Mouse (Mus musculus) myocyte (in vitro differentiated cells): ENCODE data around the gene Foxp4. TPM values are rescaled to one million over a fixed set of nuclear protein-coding genes. Genes with fewer than 3 reads are reported as not detected.

Experiments
- H3K27me3 ChIP-seq: one replicate; pipeline ENCODE4 v1.6.1; 2011; ENCODE audit not compliant: control insufficient read depth, insufficient read depth, insufficient read length
- H3K36me3 ChIP-seq: one replicate; pipeline ENCODE4 v1.6.1; 2011; ENCODE audit not compliant: control insufficient read depth, insufficient read depth
- H3K4me2 ChIP-seq: one replicate; pipeline ENCODE4 v1.6.1; 2011; ENCODE audit warnings: low read depth, control low read depth
- H3K4me3 ChIP-seq: one replicate; pipeline ENCODE4 v1.5.1; 2011; ENCODE audit warnings: mild to moderate bottlenecking, control low read depth, moderate library complexity
- H3K79me2 ChIP-seq: one replicate; pipeline ENCODE4 v1.6.1; 2011; ENCODE audit not compliant: control insufficient read depth, insufficient read depth
- H3ac ChIP-seq: one replicate; pipeline ENCODE4 v1.6.1; 2011; ENCODE audit not compliant: control insufficient read depth, insufficient read length
- CEBPB ChIP-seq: IDR thresholded peaks from 2 replicates; pipeline ENCODE4 v1.6.1; 2011; ENCODE audit warnings: mild to moderate bottlenecking, moderate library complexity; ENCODE audit not compliant: poor library complexity, insufficient read depth, severe bottlenecking
- E2F4 ChIP-seq: IDR thresholded peaks from one replicate; pipeline ENCODE4 v1.6.1; 2011; ENCODE audit warnings: mild to moderate bottlenecking, control low read depth, moderate library complexity; ENCODE audit not compliant: insufficient read depth
- MAX ChIP-seq: IDR thresholded peaks from one replicate; pipeline ENCODE4 v1.6.1; 2011; ENCODE audit warnings: low read depth, mild to moderate bottlenecking, control low read depth
- MYOD1 ChIP-seq, 3 experiments: IDR thresholded peaks; one replicate each; pipeline ENCODE4 v1.6.1; 2011; ENCODE audit warnings: control low read depth in 2 of 3, low read depth in 2 of 3, mild to moderate bottlenecking in 2 of 3, moderate library complexity in 1 of 3; ENCODE audit not compliant: insufficient read length in 2 of 3, control insufficient read depth in 1 of 3
- MYOG ChIP-seq, 3 experiments: IDR thresholded peaks; one replicate each; pipeline ENCODE4 v1.6.1; 2011; ENCODE audit warnings: control low read depth in 2 of 3, low read depth in 2 of 3, mild to moderate bottlenecking in 2 of 3; ENCODE audit not compliant: insufficient read length in 2 of 3, control insufficient read depth in 1 of 3, insufficient read depth in 1 of 3
- POLR2A ChIP-seq: IDR thresholded peaks from one replicate; pipeline ENCODE4 v1.6.1; 2011; ENCODE audit warnings: low read depth, mild to moderate bottlenecking, control low read depth, moderate library complexity; ENCODE audit not compliant: insufficient read length
- POLR2AphosphoS2 ChIP-seq: IDR thresholded peaks from one replicate; pipeline ENCODE4 v1.6.1; 2011; ENCODE audit warnings: low read depth, control low read depth; ENCODE audit not compliant: insufficient read length
- REST ChIP-seq: IDR thresholded peaks from one replicate; pipeline ENCODE4 v1.6.1; 2011; ENCODE audit warnings: mild to moderate bottlenecking, control low read depth, moderate library complexity; ENCODE audit not compliant: insufficient read depth, insufficient read length
- SRF ChIP-seq: IDR thresholded peaks from one replicate; pipeline ENCODE4 v1.6.1; 2011; ENCODE audit warnings: low read depth; ENCODE audit not compliant: control insufficient read depth, insufficient read length
- TCF12 ChIP-seq: IDR thresholded peaks from one replicate; pipeline ENCODE4 v1.6.1; 2011; ENCODE audit warnings: mild to moderate bottlenecking, control low read depth; ENCODE audit not compliant: poor library complexity, insufficient read depth, severe bottlenecking
- TCF3 ChIP-seq: IDR thresholded peaks from one replicate; pipeline ENCODE4 v1.6.1; 2011; ENCODE audit warnings: low read depth, control low read depth; ENCODE audit not compliant: insufficient read length
- USF1 ChIP-seq: IDR thresholded peaks from one replicate; pipeline ENCODE4 v1.6.1; 2011; ENCODE audit warnings: low read depth, mild to moderate bottlenecking, control low read depth, moderate library complexity
- polyA plus RNA-seq: library from polyadenylated mRNA; unstranded; fragments of >200 nt; fragmentation: generic; extraction: Trizol; gene quantifications from one replicate; pipeline ENCODE4 v1.2.1, GENCODE M21; 2012; ENCODE audit warnings: missing spikeins

The Foxp4 gene
- polyA plus RNA-seq, 1 experiment = 24.7 TPM

GRCm38 (mm10) chr17:47878378-47879089 lies 45.9 kb downstream of the Foxp4 start:
- Histone ChIP-seq H3ac (no peak overlapping the region), H3K4me2 (no peak overlapping the region), H3K4me3 (no peak overlapping the region), H3K36me3 (peaks cover 3% of the 10 kb centered on the region), H3K27me3 (no peaks in the 10 kb centered on the region), H3K79me2 (no peaks in the 10 kb centered on the region)
- TF ChIP-seq POLR2AphosphoS2 = peak; percentile 37
- no peak for TF ChIP-seq E2F4

- Histone ChIP-seq H3K4me3 (no peak overlapping the region), H3K36me3 (peaks cover 8% of the 10 kb centered on the region)
- no peak for TF ChIP-seq TCF3
- no peak for TF ChIP-seq MYOD1 (IDR thresholded peaks at IDR 0.05; ENCODE audit: control insufficient read depth in 1 of 3, insufficient read length in 2 of 3, low read depth in 2 of 3)
- no peak for TF ChIP-seq POLR2AphosphoS2
- no peak for TF ChIP-seq MAX
- TF ChIP-seq SRF = no peak
- no peak for TF ChIP-seq E2F4
- TF ChIP-seq MYOG (IDR thresholded peaks at IDR 0.05; ENCODE audit: control insufficient read depth in 1 of 3, insufficient read depth in 1 of 3, insufficient read length in 2 of 3, low read depth in 2 of 3) = no peak
- no peak for TF ChIP-seq TCF12
- no peak for TF ChIP-seq REST
- no peak for TF ChIP-seq CEBPB
- TF ChIP-seq POLR2A = no peak
- TF ChIP-seq USF1 = no peak
Observed at GRCm38 (mm10) chr17:47877715-47878377, 46.6 kb downstream of the Foxp4 start.

GRCm38 (mm10) chr17:47876776-47877714 lies 47.4 kb downstream of the Foxp4 start:
- Histone ChIP-seq H3ac (no peak overlapping the region), H3K4me2 (no peak overlapping the region), H3K79me2 (no peaks in the 10 kb centered on the region), H3K4me3 (no peak overlapping the region), H3K36me3 (peaks cover 8% of the 10 kb centered on the region), H3K27me3 (no peaks in the 10 kb centered on the region)
- TF ChIP-seq E2F4 (no peak), MYOD1 (IDR thresholded peaks at IDR 0.05; ENCODE audit: control insufficient read depth in 1 of 3, insufficient read length in 2 of 3, low read depth in 2 of 3) (no peak), POLR2AphosphoS2 (no peak), MYOG (IDR thresholded peaks at IDR 0.05; ENCODE audit: control insufficient read depth in 1 of 3, insufficient read depth in 1 of 3, insufficient read length in 2 of 3, low read depth in 2 of 3) (no peak)

More at GRCm38 (mm10) chr17:47877715-47878377, 46.6 kb downstream of the Foxp4 start:
- no peak overlapping the region for H3ac ChIP-seq
- no peaks in the 10 kb centered on the region for H3K79me2 ChIP-seq
- no peak overlapping the region for H3K4me2 ChIP-seq
- H3K27me3 ChIP-seq = no peaks in the 10 kb centered on the region

- Histone ChIP-seq H3K4me2 (no peak overlapping the region), H3K4me3 (no peak overlapping the region), H3K36me3 (peaks cover 8% of the 10 kb centered on the region), H3K27me3 (no peaks in the 10 kb centered on the region), H3ac (no peak overlapping the region), H3K79me2 (no peaks in the 10 kb centered on the region)
- TF ChIP-seq MYOG (IDR thresholded peaks at IDR 0.05; ENCODE audit: control insufficient read depth in 1 of 3, insufficient read depth in 1 of 3, insufficient read length in 2 of 3, low read depth in 2 of 3) = no peak
- TF ChIP-seq USF1 = no peak
- TF ChIP-seq TCF3 = no peak
- TF ChIP-seq POLR2AphosphoS2 = no peak
- TF ChIP-seq CEBPB = no peak
- TF ChIP-seq MAX = no peak
- TF ChIP-seq POLR2A = no peak
- TF ChIP-seq SRF = no peak
Observed at GRCm38 (mm10) chr17:47873341-47873791, 51.1 kb downstream of the Foxp4 start.
